9 mouse cellular contexts compared by ENCODE assay signal in genomic region chr6:100883233-100883632, GRCm38 (mm10). TPM values are rescaled to one million over a fixed set of nuclear protein-coding genes. Genes with fewer than 3 reads are reported as not detected.
DNase-seq lines count a peak whose midpoint lies in the region; ATAC-seq and TF ChIP-seq lines count a peak whose summit lies in the region.
"Had no signal": no experiment of that assay in that cellular context is flagged by ENCODE, and none has a peak within 500 bp of the region (broad histone marks: within the 10 kb centered on the region; RNA-seq: fewer than 3 reads in every experiment).

No protein-coding gene starts in this region.

- H3K27me3 ChIP-seq in thymus, adult 2 months (ENCODE audit: control insufficient read depth, insufficient read depth, low read length) = no peaks in the 10 kb centered on the region
- peaks cover 24% of the 10 kb centered on the region for H3K27me3 ChIP-seq in embryonic facial prominence, embryonic 10.5 days (replicated peaks; ENCODE audit: low read depth, poor library complexity, severe bottlenecking)
- H3K27me3 ChIP-seq in lung, postnatal 0 days (replicated peaks; ENCODE audit: insufficient read depth, low read length) = no peaks in the 10 kb centered on the region

- no peak for TF ChIP-seq EP300 in lung, postnatal 0 days (IDR thresholded peaks at IDR 0.05)

- H3K36me3 ChIP-seq in thymus, adult 2 months (ENCODE audit: control insufficient read depth, insufficient read depth, low read length) = no peaks in the 10 kb centered on the region
- no peaks in the 10 kb centered on the region for H3K36me3 ChIP-seq in embryonic facial prominence, embryonic 10.5 days (replicated peaks)
- H3K36me3 ChIP-seq in lung, postnatal 0 days (ENCODE audit: insufficient read depth, low read length) = no peaks in the 10 kb centered on the region
- H3K36me3 ChIP-seq: neural tube, embryonic 12.5 days had no signal

- TF ChIP-seq CTCF in thymus, adult 2 months (IDR thresholded peaks at IDR 0.05; ENCODE audit: borderline replicate concordance, control insufficient read depth, extremely low read depth, insufficient read depth, low read length, poor library complexity) = no peak
- peak; percentile 76 for TF ChIP-seq CTCF in lung, postnatal 0 days (IDR thresholded peaks at IDR 0.05)

- 62% methylated on average over 13 of the region's 13 CpGs for WGBS in thymus, adult 2 months
- WGBS in embryonic facial prominence, embryonic 10.5 days = 49% methylated on average over 13 of the region's 13 CpGs
- WGBS in lung, postnatal 0 days = 55% methylated on average over 13 of the region's 13 CpGs

- ATAC-seq in lung, postnatal 0 days = no peak

- no peaks in the 10 kb centered on the region for H3K9me3 ChIP-seq in embryonic facial prominence, embryonic 10.5 days
- H3K9me3 ChIP-seq in lung, postnatal 0 days (ENCODE audit: low read length) = no peaks in the 10 kb centered on the region
- H3K9me3 ChIP-seq: neural tube, embryonic 12.5 days had no signal

- H3K27ac ChIP-seq in thymus, adult 2 months (ENCODE audit: control insufficient read depth, insufficient read depth, low read length) = no peak overlapping the region
- no peak overlapping the region for H3K27ac ChIP-seq in embryonic facial prominence, embryonic 10.5 days (replicated peaks)
- no peak overlapping the region for H3K27ac ChIP-seq in lung, postnatal 0 days (ENCODE audit: low read length)
- H3K27ac ChIP-seq: neural tube, embryonic 12.5 days had no signal

- peak; percentile 17 for DNase-seq in gastrocnemius, adult 18-20 months (ENCODE audit: low spot score)
- DNase-seq in gastrocnemius, adult 8-10 months (ENCODE audit: low spot score in 2 of 2) = no peak
- peak; percentile 54 for DNase-seq in thymus, adult 2 months
- no peak for DNase-seq in thymus, adult 18-20 months
- DNase-seq in embryonic facial prominence, embryonic 10.5 days (ENCODE audit: low spot score) = peak; percentile 48
- DNase-seq in lung, postnatal 0 days (ENCODE audit: low spot score) = peak; percentile 40
- DNase-seq in thymus, postnatal 4 days = peak; percentile 58
- DNase-seq in right cerebral cortex, postnatal 36 days (ENCODE audit: low spot score in 2 of 2) = no peak

- no peak overlapping the region for H3K4me3 ChIP-seq in thymus, adult 2 months (ENCODE audit: control insufficient read depth, insufficient read depth, low read length)
- no peak overlapping the region for H3K4me3 ChIP-seq in embryonic facial prominence, embryonic 10.5 days
- no peak overlapping the region for H3K4me3 ChIP-seq in lung, postnatal 0 days (ENCODE audit: low read depth, low read length)
- H3K4me3 ChIP-seq: neural tube, embryonic 12.5 days had no signal

- no peak overlapping the region for H3K9ac ChIP-seq in lung, postnatal 0 days (replicated peaks; ENCODE audit: low read depth)
- H3K9ac ChIP-seq: neural tube, embryonic 12.5 days had no signal

- no peak overlapping the region for H3K4me2 ChIP-seq in lung, postnatal 0 days (replicated peaks; ENCODE audit: low read depth, low read length)

- no peaks in the 10 kb centered on the region for H3K4me1 ChIP-seq in thymus, adult 2 months (replicated peaks; ENCODE audit: control insufficient read depth, insufficient read depth, low read length)
- H3K4me1 ChIP-seq in embryonic facial prominence, embryonic 10.5 days = 0 out of 2 replicates have a peak, but pooled peaks cover 5% of the 10 kb centered on the region
- H3K4me1 ChIP-seq in lung, postnatal 0 days (ENCODE audit: insufficient read depth, low read depth, low read length) = no peaks in the 10 kb centered on the region
- H3K4me1 ChIP-seq: neural tube, embryonic 12.5 days had no signal

- TF ChIP-seq POLR2A in thymus, adult 2 months (IDR thresholded peaks at IDR 0.05; ENCODE audit: control insufficient read depth, extremely low read depth, insufficient read depth, low read length, poor library complexity) = no peak

RNA-seq across cellular contexts. Expression of gene Ppp4r2, which starts 49.8 kb away (rescaled TPM):
- 10 to 100 TPM; 58.6 to 64.4 TPM for total RNA-seq in gastrocnemius, adult 18-20 months (2021)
- 10 to 100 TPM; 52.5 to 69.6 (median 64.0) TPM for total RNA-seq in gastrocnemius, adult 8-10 months (2022)
- polyA plus RNA-seq in thymus, adult 2 months (2012; rRNA removed) = 27.0 and 35.0 TPM in 2 replicates
- 22.6 and 23.9 TPM in 2 replicates for polyA plus RNA-seq in embryonic facial prominence, embryonic 10.5 days (2016; fragmentation: Nextera tagmentation; extraction: Ambion mirVana)
- polyA plus RNA-seq in lung, postnatal 0 days (2015; fragmentation: Nextera tagmentation; extraction: Ambion mirVana) = 12.1 and 14.3 TPM in 2 replicates

Comparison
In these comparisons a context has a peak if more than half of its experiments do, and no peak if none do; other contexts are left out.
1. DNase-seq: peak in gastrocnemius, adult 18-20 months (single experiment), thymus, adult 2 months (single experiment), embryonic facial prominence, embryonic 10.5 days (single experiment), lung, postnatal 0 days (single experiment) and thymus, postnatal 4 days (single experiment); none in gastrocnemius, adult 8-10 months (0 of 2), thymus, adult 18-20 months (0 of 2) and right cerebral cortex, postnatal 36 days (0 of 2).